Comparison of ENCODE assay signal across 11 mouse cellular contexts in genomic region chrX:143906699-143907471, GRCm38 (mm10). TPM values are rescaled to one million over a fixed set of nuclear protein-coding genes. Genes with fewer than 3 reads are reported as not detected.
DNase-seq lines count a peak whose midpoint lies in the region; ATAC-seq and TF ChIP-seq lines count a peak whose summit lies in the region.
"Had no signal": no experiment of that assay in that cellular context is flagged by ENCODE, and none has a peak within 500 bp of the region (broad histone marks: within the 10 kb centered on the region; RNA-seq: fewer than 3 reads in every experiment).

No protein-coding gene starts in this region.

- no peaks in the 10 kb centered on the region for H3K9me3 ChIP-seq in intestine, embryonic 14.5 days (ENCODE audit: control insufficient read depth, low read length)
- H3K9me3 ChIP-seq in intestine, postnatal 0 days (ENCODE audit: control insufficient read depth): no peaks in the 10 kb centered on the region
- H3K9me3 ChIP-seq in forebrain, embryonic 13.5 days (replicated peaks): no peaks in the 10 kb centered on the region
- no peaks in the 10 kb centered on the region for H3K9me3 ChIP-seq in midbrain, embryonic 11.5 days (ENCODE audit: control insufficient read depth, low read length)
- no peaks in the 10 kb centered on the region for H3K9me3 ChIP-seq in liver, embryonic 12.5 days (replicated peaks)
- H3K9me3 ChIP-seq: embryonic facial prominence, embryonic 13.5 days had no signal

- 0 out of 2 replicates have a peak, but pooled peaks have one; percentile 19 for ATAC-seq in intestine, embryonic 14.5 days (replicated peaks; ENCODE audit: low FRiP score, low TSS enrichment, low read depth)
- ATAC-seq in intestine, postnatal 0 days: no peak
- ATAC-seq in forebrain, embryonic 13.5 days: peak; percentile 77
- ATAC-seq in midbrain, embryonic 11.5 days (ENCODE audit: low FRiP score): peak; percentile 89
- ATAC-seq in liver, embryonic 12.5 days: no peak

- no peaks in the 10 kb centered on the region for H3K27me3 ChIP-seq in intestine, embryonic 14.5 days (replicated peaks; ENCODE audit: control insufficient read depth, insufficient read depth, low read length)
- H3K27me3 ChIP-seq in intestine, postnatal 0 days (replicated peaks; ENCODE audit: control insufficient read depth, insufficient read depth, low read length): no peaks in the 10 kb centered on the region
- H3K27me3 ChIP-seq in forebrain, embryonic 13.5 days: no peaks in the 10 kb centered on the region
- H3K27me3 ChIP-seq in midbrain, embryonic 11.5 days (ENCODE audit: control insufficient read depth, insufficient read depth, low read length): no peaks in the 10 kb centered on the region; the same call in 1 of the 2 replicates
- H3K27me3 ChIP-seq in liver, embryonic 12.5 days (replicated peaks): no peaks in the 10 kb centered on the region

- no peak overlapping the region for H3K4me2 ChIP-seq in intestine, embryonic 14.5 days (ENCODE audit: low read length)
- H3K4me2 ChIP-seq in intestine, postnatal 0 days (replicated peaks; ENCODE audit: low read depth): no peak overlapping the region
- H3K4me2 ChIP-seq in forebrain, embryonic 13.5 days: peak overlapping the region; percentile 27; the same call in 1 of the 2 replicates
- no peak overlapping the region for H3K4me2 ChIP-seq in midbrain, embryonic 11.5 days
- H3K4me2 ChIP-seq in liver, embryonic 12.5 days: no peak overlapping the region
- H3K4me2 ChIP-seq: embryonic facial prominence, embryonic 13.5 days had no signal

- no peak for TF ChIP-seq CTCF in intestine, postnatal 0 days (IDR thresholded peaks at IDR 0.05; ENCODE audit: low read depth)

- DNase-seq in intestine, embryonic 14.5 days (ENCODE audit: low spot score): no peak
- DNase-seq in 3T3-L1 (ENCODE audit: low read depth, low spot score): peak; percentile 2
- peak; percentile 89 for DNase-seq in midbrain, embryonic 11.5 days (ENCODE audit: low spot score, missing footprints)
- no peak for DNase-seq in urinary bladder, postnatal 4 days (ENCODE audit: low spot score in 2 of 2)
- DNase-seq in left cerebral cortex, adult 18-20 months (ENCODE audit: low spot score in 2 of 2): no peak
- DNase-seq: adrenal gland, postnatal 10 days; B cell, adult 2 months had no signal

- H3K4me1 ChIP-seq in intestine, embryonic 14.5 days (replicated peaks; ENCODE audit: control insufficient read depth, insufficient read depth, low read length): no peaks in the 10 kb centered on the region; the same call in 1 of the 2 replicates
- no peaks in the 10 kb centered on the region for H3K4me1 ChIP-seq in intestine, postnatal 0 days (replicated peaks; ENCODE audit: control insufficient read depth, insufficient read depth, low read length)
- H3K4me1 ChIP-seq in forebrain, embryonic 13.5 days: peaks cover 31% of the 10 kb centered on the region
- H3K4me1 ChIP-seq in midbrain, embryonic 11.5 days (ENCODE audit: control insufficient read depth, insufficient read depth, low read length): peaks cover 12% of the 10 kb centered on the region; the same call in 1 of the 2 replicates
- no peaks in the 10 kb centered on the region for H3K4me1 ChIP-seq in liver, embryonic 12.5 days
- H3K4me1 ChIP-seq: embryonic facial prominence, embryonic 13.5 days had no signal

- H3K4me3 ChIP-seq in intestine, embryonic 14.5 days (ENCODE audit: low read depth, low read length): no peak overlapping the region
- no peak overlapping the region for H3K4me3 ChIP-seq in intestine, postnatal 0 days (ENCODE audit: low read depth, low read length)
- no peak overlapping the region for H3K4me3 ChIP-seq in forebrain, embryonic 13.5 days
- H3K4me3 ChIP-seq in midbrain, embryonic 11.5 days (ENCODE audit: low read depth, low read length): no peak overlapping the region
- no peak overlapping the region for H3K4me3 ChIP-seq in liver, embryonic 12.5 days
- H3K4me3 ChIP-seq: embryonic facial prominence, embryonic 13.5 days had no signal

- no peak overlapping the region for H3K9ac ChIP-seq in intestine, embryonic 14.5 days (ENCODE audit: low read length)
- H3K9ac ChIP-seq in intestine, postnatal 0 days (ENCODE audit: low read depth, low read length): no peak overlapping the region
- H3K9ac ChIP-seq in forebrain, embryonic 13.5 days: no peak overlapping the region
- H3K9ac ChIP-seq in midbrain, embryonic 11.5 days (ENCODE audit: low read length): no peak overlapping the region
- H3K9ac ChIP-seq in liver, embryonic 12.5 days: no peak overlapping the region
- H3K9ac ChIP-seq: embryonic facial prominence, embryonic 13.5 days had no signal

- no peaks in the 10 kb centered on the region for H3K36me3 ChIP-seq in intestine, embryonic 14.5 days (ENCODE audit: control insufficient read depth, insufficient read depth, low read length)
- H3K36me3 ChIP-seq in intestine, postnatal 0 days (ENCODE audit: control insufficient read depth, insufficient read depth): no peaks in the 10 kb centered on the region
- H3K36me3 ChIP-seq in forebrain, embryonic 13.5 days (ENCODE audit: poor library complexity, severe bottlenecking): no peaks in the 10 kb centered on the region
- H3K36me3 ChIP-seq in midbrain, embryonic 11.5 days (ENCODE audit: control insufficient read depth, insufficient read depth, low read length): no peaks in the 10 kb centered on the region
- no peaks in the 10 kb centered on the region for H3K36me3 ChIP-seq in liver, embryonic 12.5 days
- H3K36me3 ChIP-seq: embryonic facial prominence, embryonic 13.5 days had no signal

- 28% methylated on average over 3 of the region's 3 CpGs for WGBS in intestine, embryonic 14.5 days
- WGBS in intestine, postnatal 0 days: 33% methylated on average over 3 of the region's 3 CpGs
- 28% methylated on average over 3 of the region's 3 CpGs for WGBS in forebrain, embryonic 13.5 days
- WGBS in midbrain, embryonic 11.5 days: 31% methylated on average over 3 of the region's 3 CpGs
- 39% methylated on average over 3 of the region's 3 CpGs for WGBS in liver, embryonic 12.5 days (ENCODE audit: insufficient replicate concordance)

- H3K27ac ChIP-seq in intestine, embryonic 14.5 days (ENCODE audit: low read depth): no peak overlapping the region
- no peak overlapping the region for H3K27ac ChIP-seq in intestine, postnatal 0 days (ENCODE audit: low read depth, low read length)
- H3K27ac ChIP-seq in forebrain, embryonic 13.5 days: peak overlapping the region; percentile 87
- peak overlapping the region; percentile 70 for H3K27ac ChIP-seq in midbrain, embryonic 11.5 days (ENCODE audit: low read depth, low read length)
- no peak overlapping the region for H3K27ac ChIP-seq in liver, embryonic 12.5 days
- H3K27ac ChIP-seq: embryonic facial prominence, embryonic 13.5 days had no signal

RNA-seq across cellular contexts. Expression of gene Dcx, which starts 26.2 kb away (rescaled TPM):
- polyA plus RNA-seq in intestine, embryonic 14.5 days (2014; fragmentation: Nextera tagmentation; extraction: Ambion mirVana): 4.8 and 4.9 TPM in 2 replicates
- 1.0 and 1.1 TPM in 2 replicates for polyA plus RNA-seq in intestine, postnatal 0 days (2015; fragmentation: Nextera tagmentation; extraction: Ambion mirVana)
- polyA plus RNA-seq in forebrain, embryonic 13.5 days (2015; fragmentation: Nextera tagmentation; extraction: Ambion mirVana): 196 and 206 TPM in 2 replicates
- 95.8 and 126 TPM in 2 replicates for polyA plus RNA-seq in midbrain, embryonic 11.5 days (2014; fragmentation: Nextera tagmentation; extraction: Ambion mirVana)
- 0.47 and 0.48 TPM in 2 replicates for polyA plus RNA-seq in liver, embryonic 12.5 days (2016; fragmentation: Nextera tagmentation; extraction: Ambion mirVana)
- total RNA-seq in left cerebral cortex, adult 18-20 months (2021): 10 to 100 TPM; 17.4 to 20.2 TPM

Comparison
In these comparisons a context has a peak if more than half of its experiments do, and no peak if none do; other contexts are left out.
1. ATAC-seq: peak in intestine, embryonic 14.5 days (single experiment), forebrain, embryonic 13.5 days (single experiment) and midbrain, embryonic 11.5 days (single experiment); none in intestine, postnatal 0 days (single experiment) and liver, embryonic 12.5 days (single experiment).
2. DNase-seq: peak in 3T3-L1 (single experiment) and midbrain, embryonic 11.5 days (single experiment); none in intestine, embryonic 14.5 days (single experiment), urinary bladder, postnatal 4 days (0 of 2) and left cerebral cortex, adult 18-20 months (0 of 2).
3. H3K27ac ChIP-seq: peak in forebrain, embryonic 13.5 days (single experiment) and midbrain, embryonic 11.5 days (single experiment); none in intestine, embryonic 14.5 days (single experiment), intestine, postnatal 0 days (single experiment) and liver, embryonic 12.5 days (single experiment).
4. RNA of gene Dcx, which starts 26.2 kb away (polyA plus RNA-seq): 196 to 206 TPM in forebrain, embryonic 13.5 days and 95.8 to 126 TPM in midbrain, embryonic 11.5 days; 4.8 to 4.9 TPM in intestine, embryonic 14.5 days, 1.0 to 1.1 TPM in intestine, postnatal 0 days and 0.47 to 0.48 TPM in liver, embryonic 12.5 days; every median in the first group is over 10 times any median in the second.